7 mouse cellular contexts compared by ENCODE assay signal in the genomic region with DNA sequence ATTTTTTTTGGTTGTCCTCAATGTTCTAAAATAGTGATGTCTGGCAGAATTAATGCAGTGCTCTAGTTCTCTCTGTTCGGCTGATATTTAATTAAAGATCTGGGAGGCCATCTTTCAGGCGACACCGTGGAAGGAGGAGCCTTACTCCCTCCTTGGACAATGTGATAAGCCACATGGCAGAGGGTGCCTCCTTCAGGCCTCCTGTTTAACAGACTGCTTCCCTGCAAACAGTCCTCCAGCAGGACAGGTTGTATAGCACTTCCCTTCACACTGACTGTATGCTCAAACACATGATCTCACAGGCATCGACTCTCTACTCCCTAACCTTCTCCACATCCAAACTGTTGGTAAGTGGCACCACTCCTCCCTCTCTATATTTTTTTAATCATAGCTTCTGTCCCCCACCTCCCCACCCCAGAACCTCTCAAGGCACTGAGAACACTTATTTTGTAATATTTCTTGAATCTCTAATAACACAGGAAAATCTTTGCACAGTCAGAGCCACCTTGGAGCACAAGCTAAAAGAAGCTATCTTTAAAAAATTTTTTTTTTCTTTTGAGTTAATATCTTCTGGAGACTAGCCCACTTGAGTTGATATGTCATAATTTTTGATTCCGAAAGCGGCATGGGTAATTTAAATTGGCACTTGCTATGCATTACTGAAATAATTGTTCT. TPM values are rescaled to one million over a fixed set of nuclear protein-coding genes. Genes with fewer than 3 reads are reported as not detected.
A peak's percentile ranks its signal among the peaks of the same experiment; 100 is the strongest.
DNase-seq lines count a peak whose midpoint lies in the region; ATAC-seq and TF ChIP-seq lines count a peak whose summit lies in the region.

No protein-coding gene starts in this region.

- no peak for TF ChIP-seq CTCF in G1E (IDR thresholded peaks at IDR 0.05; ENCODE audit: low read depth, low read length)

- H3K4me2 ChIP-seq in heart, embryonic 16.5 days (ENCODE audit: low read depth, low read length) = peak overlapping the region; percentile 65
- H3K4me2 ChIP-seq in midbrain, embryonic 12.5 days (replicated peaks) = peak overlapping the region; percentile 60

- peak overlapping the region; percentile 94; the same call in 1 of the 2 replicates for H3K4me3 ChIP-seq in G1E (ENCODE audit: low read depth, low read length)
- no peak overlapping the region for H3K4me3 ChIP-seq in heart, embryonic 16.5 days (ENCODE audit: low read length)
- peak overlapping the region; percentile 86; the same call in 1 of the 2 replicates for H3K4me3 ChIP-seq in limb, embryonic 10.5 days
- no peak overlapping the region for H3K4me3 ChIP-seq in midbrain, embryonic 12.5 days

- DNase-seq in G1E (ENCODE audit: low spot score) (peak; percentile 42), ZHBTc4 (ENCODE audit: low read depth, low spot score) (peak; percentile 31)
- DNase-seq in embryo, embryonic 10.5 days (ENCODE audit: low spot score) = peak; percentile 69
- DNase-seq in limb, embryonic 10.5 days (ENCODE audit: low spot score) = peak; percentile 37
- no peak for DNase-seq in frontal cortex, postnatal 14 days (ENCODE audit: low spot score in 2 of 2)

- peaks cover 24% of the 10 kb centered on the region for H3K36me3 ChIP-seq in G1E (replicated peaks)
- no peaks in the 10 kb centered on the region for H3K36me3 ChIP-seq in heart, embryonic 16.5 days (ENCODE audit: control insufficient read depth, insufficient read depth)
- H3K36me3 ChIP-seq in limb, embryonic 10.5 days = peaks cover 15% of the 10 kb centered on the region
- H3K36me3 ChIP-seq in midbrain, embryonic 12.5 days = no peaks in the 10 kb centered on the region

- no peaks in the 10 kb centered on the region for H3K9me3 ChIP-seq in G1E (replicated peaks)
- H3K9me3 ChIP-seq in heart, embryonic 16.5 days (replicated peaks; ENCODE audit: control insufficient read depth, low read length) = no peaks in the 10 kb centered on the region
- no peaks in the 10 kb centered on the region for H3K9me3 ChIP-seq in limb, embryonic 10.5 days (replicated peaks)
- no peaks in the 10 kb centered on the region for H3K9me3 ChIP-seq in midbrain, embryonic 12.5 days

- peak; percentile 71 for ATAC-seq in G1E (ENCODE audit: extremely low read depth, insufficient number of reproducible peaks, low FRiP score, poor library complexity, severe bottlenecking)
- no peak for ATAC-seq in heart, embryonic 16.5 days (replicated peaks; ENCODE audit: extremely low read depth, insufficient read depth, low FRiP score)
- no peak for ATAC-seq in midbrain, embryonic 12.5 days (ENCODE audit: low FRiP score, low read depth)

- peaks cover 56% of the 10 kb centered on the region for H3K4me1 ChIP-seq in G1E (ENCODE audit: insufficient read depth, low read depth, low read length)
- peaks cover 20% of the 10 kb centered on the region for H3K4me1 ChIP-seq in heart, embryonic 16.5 days (ENCODE audit: control insufficient read depth, insufficient read depth, low read length)
- H3K4me1 ChIP-seq in limb, embryonic 10.5 days = peaks cover 37% of the 10 kb centered on the region
- peaks cover 24% of the 10 kb centered on the region for H3K4me1 ChIP-seq in midbrain, embryonic 12.5 days

- no peak overlapping the region for H3K9ac ChIP-seq in heart, embryonic 16.5 days (ENCODE audit: low read length)
- H3K9ac ChIP-seq in midbrain, embryonic 12.5 days (replicated peaks) = no peak overlapping the region

- no peaks in the 10 kb centered on the region for H3K27me3 ChIP-seq in G1E (ENCODE audit: insufficient read depth, low read length)
- H3K27me3 ChIP-seq in heart, embryonic 16.5 days (ENCODE audit: control insufficient read depth, insufficient read depth, low read length) = no peaks in the 10 kb centered on the region
- H3K27me3 ChIP-seq in limb, embryonic 10.5 days (ENCODE audit: low read depth, poor library complexity, severe bottlenecking) = no peaks in the 10 kb centered on the region
- H3K27me3 ChIP-seq in midbrain, embryonic 12.5 days = 0 out of 2 replicates have a peak, but pooled peaks cover 2% of the 10 kb centered on the region

- no peak overlapping the region for H3K27ac ChIP-seq in heart, embryonic 16.5 days (ENCODE audit: low read length)
- no peak overlapping the region for H3K27ac ChIP-seq in limb, embryonic 10.5 days
- 0 out of 2 replicates have a peak overlapping the region, but pooled peaks have one; percentile 20 for H3K27ac ChIP-seq in midbrain, embryonic 12.5 days (replicated peaks)

- 32% methylated on average over 6 of the region's 6 CpGs for WGBS in heart, embryonic 16.5 days
- 35% methylated on average over 6 of the region's 6 CpGs for WGBS in limb, embryonic 10.5 days
- WGBS in midbrain, embryonic 12.5 days = 34% methylated on average over 6 of the region's 6 CpGs

RNA-seq across cellular contexts. Expression of a gene that starts 3.4 kb away (rescaled TPM):
- 86.7 and 91.1 TPM in 2 replicates for total RNA-seq in G1E (2014; fragmentation: Nextera tagmentation)
- total RNA-seq in G1E (2017) = 25.0 and 27.2 TPM in 2 replicates
- polyA plus RNA-seq in G1E (2012) = 7.9 and 10.4 TPM in 2 replicates
- polyA plus RNA-seq in heart, embryonic 16.5 days (2015; fragmentation: Nextera tagmentation; extraction: Ambion mirVana) = 23.1 and 23.8 TPM in 2 replicates
- 37.3 and 37.9 TPM in 2 replicates for polyA plus RNA-seq in limb, embryonic 10.5 days (2016; fragmentation: Nextera tagmentation; extraction: Ambion mirVana)
- polyA plus RNA-seq in midbrain, embryonic 12.5 days (2016; fragmentation: Nextera tagmentation; extraction: Ambion mirVana) = 28.7 and 30.0 TPM in 2 replicates

Comparison
In these comparisons a context has a peak if more than half of its experiments do, and no peak if none do; other contexts are left out.
1. DNase-seq: peak in G1E (single experiment), ZHBTc4 (single experiment), embryo, embryonic 10.5 days (single experiment) and limb, embryonic 10.5 days (single experiment); none in frontal cortex, postnatal 14 days (0 of 2).
2. H3K4me3 ChIP-seq: peak in G1E (single experiment) and limb, embryonic 10.5 days (single experiment); none in heart, embryonic 16.5 days (single experiment) and midbrain, embryonic 12.5 days (single experiment).